8 mouse cellular contexts compared by ENCODE assay signal in genomic region chr1:138619996-138620461, GRCm38 (mm10). TPM values are rescaled to one million over a fixed set of nuclear protein-coding genes. Genes with fewer than 3 reads are reported as not detected.
A peak's percentile ranks its signal among the peaks of the same experiment; 100 is the strongest.
DNase-seq lines count a peak whose midpoint lies in the region; ATAC-seq lines count a peak whose summit lies in the region.

Nek7 (minus strand) TSS chr1:138620141.

- WGBS in forebrain, embryonic 11.5 days = 3% methylated on average over 11 of the region's 11 CpGs
- WGBS in liver, embryonic 16.5 days (ENCODE audit: insufficient replicate concordance) = under 1% methylated on average over 11 of the region's 11 CpGs
- WGBS in neural tube, embryonic 13.5 days = 4% methylated on average over 11 of the region's 11 CpGs

- peak within 1 kb of the TSS; percentile 71 for H3K4me2 ChIP-seq in forebrain, embryonic 11.5 days (ENCODE audit: low read depth, low read length, severe bottlenecking)
- peak within 1 kb of the TSS; percentile 80 for H3K4me2 ChIP-seq in liver, embryonic 16.5 days (ENCODE audit: low read depth, low read length)
- H3K4me2 ChIP-seq in neural tube, embryonic 13.5 days = peak within 1 kb of the TSS; percentile 69

- ATAC-seq in forebrain, embryonic 11.5 days (replicated peaks; ENCODE audit: low FRiP score) = peak; percentile 15
- ATAC-seq in liver, embryonic 16.5 days (ENCODE audit: low read depth) = no peak
- no peak for ATAC-seq in neural tube, embryonic 13.5 days (ENCODE audit: low read depth)

- peak within 1 kb of the TSS; percentile 86 for H3K27ac ChIP-seq in forebrain, embryonic 11.5 days (ENCODE audit: low read depth, low read length)
- H3K27ac ChIP-seq in liver, embryonic 16.5 days (ENCODE audit: low read length) = peak within 1 kb of the TSS; percentile 98
- H3K27ac ChIP-seq in neural tube, embryonic 13.5 days (replicated peaks) = peak within 1 kb of the TSS; percentile 87

- no peaks in the 10 kb centered on the region; the same call in 1 of the 2 replicates for H3K4me1 ChIP-seq in forebrain, embryonic 11.5 days (replicated peaks; ENCODE audit: control insufficient read depth, insufficient read depth, low read length)
- peaks cover 11% of the 10 kb centered on the region for H3K4me1 ChIP-seq in liver, embryonic 16.5 days (ENCODE audit: control insufficient read depth, low read depth, low read length)
- peaks cover 24% of the 10 kb centered on the region for H3K4me1 ChIP-seq in neural tube, embryonic 13.5 days (replicated peaks)

- H3K27me3 ChIP-seq in forebrain, embryonic 11.5 days (ENCODE audit: control insufficient read depth, insufficient read depth, low read length) = no peaks in the 10 kb centered on the region
- H3K27me3 ChIP-seq in liver, embryonic 16.5 days (ENCODE audit: control insufficient read depth, insufficient read depth, low read depth, low read length) = no peaks in the 10 kb centered on the region
- no peaks in the 10 kb centered on the region; the same call in 1 of the 2 replicates for H3K27me3 ChIP-seq in neural tube, embryonic 13.5 days

- DNase-seq in ES-CJ7 (ENCODE audit: low read depth, low spot score) = peak; percentile 87
- DNase-seq in adrenal gland, postnatal 14 days = peak; percentile 57
- no peak for DNase-seq in forebrain, embryonic 11.5 days (ENCODE audit: low spot score)
- DNase-seq in heart, postnatal 14 days = peak in 1 of 2 experiments; percentile 37
- peak; percentile 78 to 80 for DNase-seq in kidney, postnatal 36 days
- DNase-seq in right cerebral cortex, postnatal 4 days = no peak

- intact Hi-C loops in heart, postnatal 14 days (cut with DNase I) = loop anchor here (5.0 kb wide), 5 partner anchors 48 to 293 kb away; no protein-coding TSS in a partner anchor

- no peaks in the 10 kb centered on the region for H3K9me3 ChIP-seq in forebrain, embryonic 11.5 days (ENCODE audit: control insufficient read depth, low read length)
- H3K9me3 ChIP-seq in liver, embryonic 16.5 days (replicated peaks; ENCODE audit: control insufficient read depth, low read length) = no peaks in the 10 kb centered on the region
- no peaks in the 10 kb centered on the region for H3K9me3 ChIP-seq in neural tube, embryonic 13.5 days

- H3K9ac ChIP-seq in forebrain, embryonic 11.5 days (ENCODE audit: low read length) = peak within 1 kb of the TSS; percentile 83
- peak within 1 kb of the TSS; percentile 96 for H3K9ac ChIP-seq in liver, embryonic 16.5 days (ENCODE audit: low read depth, low read length)
- H3K9ac ChIP-seq in neural tube, embryonic 13.5 days = peak within 1 kb of the TSS; percentile 79

- H3K4me3 ChIP-seq in forebrain, embryonic 11.5 days (ENCODE audit: low read depth, low read length) = peak within 1 kb of the TSS; percentile 82
- peak within 1 kb of the TSS; percentile 87 for H3K4me3 ChIP-seq in liver, embryonic 16.5 days (ENCODE audit: low read depth, low read length)
- H3K4me3 ChIP-seq in neural tube, embryonic 13.5 days = peak within 1 kb of the TSS; percentile 92

- H3K36me3 ChIP-seq in forebrain, embryonic 11.5 days (ENCODE audit: control insufficient read depth, insufficient read depth, low read length) = no peaks in the 10 kb centered on the region
- H3K36me3 ChIP-seq in liver, embryonic 16.5 days (ENCODE audit: control insufficient read depth, insufficient read depth) = no peaks in the 10 kb centered on the region
- no peaks in the 10 kb centered on the region for H3K36me3 ChIP-seq in neural tube, embryonic 13.5 days

RNA-seq across cellular contexts. Expression of gene Nek7, which starts in this region (rescaled TPM):
- 44.8 and 50.4 TPM in 2 replicates for total RNA-seq in adrenal gland, postnatal 14 days (2021)
- 28.3 and 30.7 TPM in 2 replicates for polyA plus RNA-seq in forebrain, embryonic 11.5 days (2014; fragmentation: Nextera tagmentation; extraction: Ambion mirVana)
- total RNA-seq in heart, postnatal 14 days (2021) = 10 to 100 TPM; 61.7 to 67.1 TPM
- 15.3 and 15.4 TPM in 2 replicates for polyA plus RNA-seq in liver, embryonic 16.5 days (2015; fragmentation: Nextera tagmentation; extraction: Ambion mirVana)
- polyA plus RNA-seq in neural tube, embryonic 13.5 days (2015; fragmentation: Nextera tagmentation; extraction: Ambion mirVana) = 13.8 and 14.5 TPM in 2 replicates

Comparison
In these comparisons a context has a peak if more than half of its experiments do, and no peak if none do; other contexts are left out.
1. DNase-seq: peak in ES-CJ7 (single experiment), adrenal gland, postnatal 14 days (single experiment) and kidney, postnatal 36 days (2 of 2); none in forebrain, embryonic 11.5 days (single experiment) and right cerebral cortex, postnatal 4 days (single experiment).
2. Peak in every context shown above with its lines, with median percentiles within 50 percentile points of each other: H3K27ac ChIP-seq, H3K4me2 ChIP-seq, H3K4me3 ChIP-seq and H3K9ac ChIP-seq.